Mouse (Mus musculus): ENCODE data around the gene Ppp2r1b.
"Not testable (repeated sequence)": the region's sequence is repeated elsewhere in the genome, so short reads cannot be mapped to it uniquely, and the experiment has no call there.

Ppp2r1b gene

GRCm38 (mm10) chr9:50845081-50845480 lies at the start of gene Ppp2r1b:
TSS of gene Ppp2r1b (plus strand) at chr9:50845301.
- in situ Hi-C loops (cut with MboI), result no loop called here

DNA sequence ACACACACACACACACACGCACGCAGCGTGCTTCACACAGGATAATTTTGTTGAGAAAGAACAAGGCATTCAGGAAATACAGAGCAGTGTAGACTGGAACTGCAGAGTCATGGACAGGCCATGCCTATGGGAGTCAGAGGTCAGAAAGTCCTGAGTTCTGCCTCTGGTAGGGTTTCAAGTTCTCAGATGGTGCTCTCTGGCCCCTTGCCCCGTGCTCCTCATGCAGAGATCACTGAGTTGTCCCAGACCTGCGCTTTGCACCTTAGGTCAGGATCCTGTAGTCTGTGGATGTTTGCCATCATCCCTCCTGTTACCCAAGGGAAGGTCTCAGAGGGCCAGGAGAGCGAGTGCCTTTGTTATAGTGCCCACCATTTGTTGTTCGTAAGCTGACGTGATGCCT lies 48.3 kb upstream of the Ppp2r1b start:
- in situ Hi-C loops (cut with MboI), result no loop called here

GRCm38 (mm10) chr9:50797641-50798040 lies 47.5 kb upstream of the Ppp2r1b start:
- in situ Hi-C loops (cut with MboI), result no loop called here

GRCm38 (mm10) chr9:50798368-50798767 lies 46.7 kb upstream of the Ppp2r1b start:
- in situ Hi-C loops (cut with MboI), result no loop called here

GRCm38 (mm10) chr9:50800985-50801384 lies 44.1 kb upstream of the Ppp2r1b start:
- in situ Hi-C loops (cut with MboI), result no loop called here

GRCm38 (mm10) chr9:50803055-50803671 lies 41.9 kb upstream of the Ppp2r1b start:
- in situ Hi-C loops (cut with MboI), result no loop called here

DNA sequence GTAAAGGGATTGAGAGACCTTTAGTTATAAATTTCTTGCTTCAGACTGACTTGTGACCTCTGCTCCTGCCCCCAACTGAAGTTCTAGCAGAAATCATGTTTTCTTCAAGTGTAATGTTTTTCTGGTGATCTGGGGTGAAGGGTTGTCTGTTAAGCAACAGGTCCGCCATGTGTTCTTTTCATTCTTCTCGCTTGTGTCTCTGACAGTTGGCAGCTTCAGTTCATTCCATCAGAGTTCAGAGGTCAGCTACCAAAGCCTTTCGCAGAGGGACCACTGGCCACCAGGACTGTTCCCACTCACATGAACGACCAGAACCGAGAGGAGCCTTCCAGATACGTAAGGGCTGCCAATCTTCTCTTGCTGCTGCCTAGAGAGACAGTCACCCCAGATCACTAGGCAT lies 36.6 kb upstream of the Ppp2r1b start:
- in situ Hi-C loops (cut with MboI), result no loop called here

GRCm38 (mm10) chr9:50809146-50809545 lies 36.0 kb upstream of the Ppp2r1b start:
- in situ Hi-C loops (cut with MboI), result no loop called here

- in situ Hi-C loops (cut with MboI), result no loop called here
Observed at GRCm38 (mm10) chr9:50811187-50811586, 33.9 kb upstream of the Ppp2r1b start.

DNA sequence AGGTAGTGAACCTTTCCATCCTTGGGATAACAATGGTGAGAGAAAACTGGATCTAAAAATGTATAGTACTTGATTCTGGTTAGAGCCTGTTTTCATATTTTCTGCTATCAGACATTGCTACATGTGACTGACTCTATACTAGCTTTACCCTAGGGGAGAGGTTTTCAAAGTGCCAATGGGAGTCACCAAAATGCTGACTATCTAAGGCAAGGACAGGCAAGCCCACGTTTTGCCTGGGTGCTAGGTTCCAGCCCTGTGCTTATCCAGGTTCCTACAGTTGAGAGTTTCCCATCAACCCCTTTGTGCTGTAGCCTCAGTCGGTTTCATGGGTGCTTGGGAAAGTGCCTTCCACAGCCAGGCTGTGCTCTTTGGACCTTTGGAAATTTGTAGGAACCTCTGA lies 33.4 kb upstream of the Ppp2r1b start:
- in situ Hi-C loops (cut with MboI), result no loop called here

GRCm38 (mm10) chr9:50813796-50814195 lies 31.3 kb upstream of the Ppp2r1b start:
- in situ Hi-C loops (cut with MboI), result no loop called here

DNA sequence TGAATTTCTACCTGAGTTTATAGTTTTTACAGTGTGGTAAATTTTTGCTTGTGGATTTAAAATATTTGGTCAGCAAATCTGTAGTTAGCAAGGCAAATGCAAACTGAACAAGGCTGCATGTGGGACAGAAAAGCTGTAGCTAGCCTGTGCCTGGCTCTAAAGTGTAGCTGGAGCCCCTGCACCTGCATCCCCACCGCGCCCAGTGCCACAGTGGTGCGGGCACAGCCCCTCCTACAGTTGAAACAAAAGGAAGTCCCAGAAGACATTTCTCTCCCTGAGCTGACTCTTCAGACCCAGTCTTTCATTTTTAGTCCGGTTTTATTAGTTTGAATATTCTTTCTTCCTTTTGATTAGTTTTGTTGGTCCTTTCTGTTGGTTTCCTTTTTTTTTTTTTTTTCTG lies 29.4 kb upstream of the Ppp2r1b start:
- in situ Hi-C loops (cut with MboI), result no loop called here

- in situ Hi-C loops (cut with MboI), result no loop called here
Observed at GRCm38 (mm10) chr9:50816512-50816911, 28.6 kb upstream of the Ppp2r1b start.

DNA sequence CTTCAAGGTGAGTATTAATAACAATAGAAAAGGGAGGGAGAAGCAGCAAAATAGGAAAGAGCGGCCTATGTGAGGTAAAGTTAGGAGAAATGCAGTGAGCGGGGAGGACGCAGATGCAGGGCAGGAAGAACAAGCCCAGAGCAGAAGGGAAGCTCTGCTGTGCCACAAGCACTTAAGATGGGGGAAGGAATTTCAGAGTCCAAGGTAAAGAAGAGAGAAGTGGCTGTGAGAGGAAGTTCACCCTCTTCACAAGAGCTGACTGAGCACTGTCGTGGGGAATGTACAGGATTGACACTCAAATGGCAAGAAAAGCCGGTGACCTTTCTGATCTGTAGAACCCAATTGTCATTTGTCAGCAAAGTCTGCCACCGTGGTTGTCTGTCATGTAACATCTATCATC lies 27.1 kb upstream of the Ppp2r1b start:
- in situ Hi-C loops (cut with MboI), result no loop called here

DNA sequence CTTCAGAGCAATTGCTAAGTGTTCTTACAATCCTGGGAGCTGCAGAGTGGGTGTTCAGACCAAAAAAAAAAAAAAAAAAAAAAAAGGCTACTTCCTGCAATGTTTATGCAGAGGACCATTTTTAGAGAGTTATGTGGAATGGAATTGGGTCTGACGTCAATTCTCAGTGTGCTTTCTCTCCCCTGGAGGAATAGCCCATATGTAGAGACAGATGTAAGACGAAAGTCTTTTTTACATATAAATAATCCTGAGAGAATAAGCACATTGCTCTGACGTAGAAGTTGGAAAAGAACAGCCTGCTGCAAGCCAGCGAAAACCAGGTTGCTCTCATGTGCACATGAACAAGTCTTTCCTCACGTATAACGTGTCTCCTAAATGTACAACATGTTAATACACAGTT lies 25.4 kb upstream of the Ppp2r1b start:
- in situ Hi-C loops (cut with MboI), result no loop called here

GRCm38 (mm10) chr9:50821651-50822050 lies 23.4 kb upstream of the Ppp2r1b start:
- in situ Hi-C loops (cut with MboI), result no loop called here

GRCm38 (mm10) chr9:50822216-50822615 lies 22.9 kb upstream of the Ppp2r1b start:
- in situ Hi-C loops (cut with MboI), result no loop called here

GRCm38 (mm10) chr9:50823779-50824453 lies 21.2 kb upstream of the Ppp2r1b start:
- in situ Hi-C loops (cut with MboI), result no loop called here

DNA sequence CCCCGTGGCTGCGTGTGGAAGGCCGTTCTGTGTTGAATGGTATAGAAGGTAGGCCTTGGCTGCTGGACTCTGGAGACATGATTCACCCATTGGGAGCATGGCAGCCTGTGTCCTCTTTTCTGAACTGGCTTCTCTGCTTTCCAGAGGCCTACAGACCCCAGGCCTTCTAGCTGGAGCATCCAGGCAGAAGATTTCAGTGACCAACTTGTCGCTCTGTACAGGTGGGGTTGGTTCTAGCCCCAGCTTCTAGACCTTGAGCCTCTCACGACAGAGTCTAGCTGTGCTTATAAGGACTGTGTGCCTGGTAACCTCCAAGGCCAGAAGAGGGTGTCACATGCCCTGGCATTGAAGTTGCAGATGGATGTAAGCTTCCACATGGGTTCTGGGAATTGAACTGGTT lies 13.6 kb upstream of the Ppp2r1b start:
- in situ Hi-C loops (cut with MboI), result no loop called here

DNA sequence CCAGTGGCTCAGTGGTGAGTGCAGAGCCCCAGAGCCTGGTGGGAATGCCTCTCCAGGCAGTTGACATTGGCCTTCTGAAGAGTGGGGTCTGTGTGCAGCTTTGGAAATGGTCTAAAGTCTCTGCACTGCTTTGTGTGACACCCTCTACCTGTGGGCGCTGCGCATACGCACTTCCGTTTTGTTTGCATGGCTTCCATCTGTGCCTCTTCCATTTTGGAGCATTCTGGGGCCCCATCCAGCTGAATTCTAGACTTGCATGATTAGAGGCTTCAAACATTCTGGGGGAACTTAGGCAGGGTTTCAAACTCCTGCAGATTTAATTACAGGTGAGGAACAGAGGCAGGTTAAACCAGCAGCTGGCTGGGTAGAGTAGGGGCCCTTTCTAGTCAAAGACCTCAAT lies 12.9 kb upstream of the Ppp2r1b start:
- in situ Hi-C loops (cut with MboI), result no loop called here

- in situ Hi-C loops (cut with MboI), result not testable (repeated sequence)
Observed at GRCm38 (mm10) chr9:50832582-50832981, 12.5 kb upstream of the Ppp2r1b start.

DNA sequence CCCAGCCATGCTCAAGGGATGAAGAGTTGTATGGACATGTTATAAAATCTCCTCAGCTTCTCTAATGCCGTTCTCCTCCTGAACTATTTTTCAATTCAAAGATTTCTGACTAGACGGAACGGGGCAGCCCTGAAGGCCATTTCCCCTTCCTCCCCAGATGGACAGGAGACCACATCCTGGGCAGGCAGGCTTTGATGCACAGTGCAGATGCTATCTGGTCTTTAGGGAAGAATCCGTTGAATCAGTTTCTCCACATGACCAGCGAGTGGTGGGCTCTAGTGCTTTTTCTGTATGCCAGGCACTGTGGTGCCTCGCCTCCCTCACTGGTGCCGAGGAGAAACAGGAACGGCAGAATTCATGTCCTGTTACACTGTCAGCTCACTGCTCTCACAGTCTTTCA lies 11.3 kb upstream of the Ppp2r1b start:
- in situ Hi-C loops (cut with MboI), result no loop called here

DNA sequence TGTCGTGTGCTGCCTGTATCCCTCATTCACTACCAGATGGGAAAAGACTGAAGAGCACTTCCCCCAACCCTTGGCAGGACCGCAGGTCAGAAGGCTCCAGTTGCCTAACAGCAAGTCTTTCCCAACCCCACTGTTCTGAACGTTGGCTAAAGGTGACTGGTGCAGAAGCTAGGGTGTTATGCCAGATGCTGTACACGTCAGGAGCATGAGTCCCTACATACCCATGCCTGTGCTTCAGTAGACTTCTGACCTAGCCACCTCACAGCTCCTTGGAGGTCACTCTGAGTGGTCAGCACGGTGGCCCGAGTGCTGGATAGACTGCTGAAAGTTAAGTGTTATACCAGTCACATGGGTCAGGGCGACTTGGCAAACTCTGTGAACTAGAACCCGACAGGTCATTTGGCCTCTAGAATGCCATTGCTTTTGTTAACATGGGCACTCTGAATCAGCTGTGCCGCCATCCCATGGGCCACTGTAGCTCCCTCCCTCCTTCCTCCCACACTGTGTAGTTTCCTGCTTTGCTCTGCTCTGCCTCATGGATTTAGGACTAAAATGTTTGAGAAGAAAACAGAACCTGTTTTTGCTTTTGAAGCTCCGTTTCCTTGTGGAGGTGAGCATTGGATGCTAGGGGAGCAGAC lies 9.9 kb upstream of the Ppp2r1b start:
- in situ Hi-C loops (cut with MboI), result no loop called here
